Mouse (Mus musculus): ENCODE results near the gene Slc13a4.
A peak's percentile ranks its signal among the peaks of the same experiment; 100 is the strongest.

The Slc13a4 gene

GRCm38 (mm10) chr6:35308037-35308436 is at the start of gene Slc13a4:
Gene Slc13a4 (minus strand): TSS chr6:35308131.
- no peak for DNase-seq

- DNase-seq, result no peak
Measured at GRCm38 (mm10) chr6:35355320-35355719, 47.4 kb upstream of the Slc13a4 start.

- peak; percentile 36 for DNase-seq
Measured at GRCm38 (mm10) chr6:35354622-35354998, 46.7 kb upstream of the Slc13a4 start.

- no peak for DNase-seq
Measured at GRCm38 (mm10) chr6:35353846-35354621, 46.1 kb upstream of the Slc13a4 start.

DNA sequence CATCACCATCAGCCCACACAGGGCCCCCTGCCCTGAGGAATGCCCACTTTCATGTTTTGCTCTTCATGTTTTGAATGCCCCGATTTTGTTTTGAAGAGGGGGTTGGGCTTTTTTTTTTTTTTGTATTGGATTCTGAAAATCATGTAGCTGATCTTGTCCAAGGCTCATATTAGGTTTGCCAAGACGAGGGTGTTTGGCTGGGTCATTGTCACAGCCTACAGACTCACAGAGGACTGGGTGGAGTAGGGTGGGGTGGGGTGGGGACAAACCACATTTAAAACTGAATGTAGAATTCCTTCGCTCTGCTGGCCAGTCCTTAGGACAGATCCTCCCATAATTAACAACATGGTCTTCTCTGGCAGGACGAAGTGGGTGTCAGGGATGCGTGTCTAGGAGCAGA is 45.5 kb upstream of the Slc13a4 start:
- DNase-seq, result no peak

- no peak for DNase-seq
Measured at GRCm38 (mm10) chr6:35352867-35353266, 44.9 kb upstream of the Slc13a4 start.

GRCm38 (mm10) chr6:35351826-35352225 is 43.9 kb upstream of the Slc13a4 start:
- DNase-seq, result no peak

- no peak for DNase-seq
Measured at GRCm38 (mm10) chr6:35349784-35350183, 41.9 kb upstream of the Slc13a4 start.

DNA sequence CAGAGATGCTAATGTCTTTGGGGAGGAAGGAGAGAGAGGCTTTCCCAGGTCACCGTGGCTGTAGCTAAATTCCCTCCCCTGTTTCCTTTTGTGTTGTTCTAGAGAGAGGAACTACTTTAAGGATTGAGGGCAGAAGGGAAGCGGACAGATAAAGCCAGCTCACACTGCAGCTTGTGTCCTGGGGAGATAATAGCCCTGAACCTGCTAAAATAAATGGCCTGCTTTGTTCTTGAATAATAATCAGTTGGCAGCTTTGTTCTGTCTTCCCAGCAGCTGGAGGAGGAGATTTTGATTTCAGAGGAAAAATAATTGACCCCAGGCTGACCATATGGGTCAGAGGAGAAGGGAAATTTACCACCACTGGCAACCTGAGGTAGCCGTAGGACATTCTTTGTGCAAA is 30.7 kb upstream of the Slc13a4 start:
- DNase-seq, result no peak

DNA sequence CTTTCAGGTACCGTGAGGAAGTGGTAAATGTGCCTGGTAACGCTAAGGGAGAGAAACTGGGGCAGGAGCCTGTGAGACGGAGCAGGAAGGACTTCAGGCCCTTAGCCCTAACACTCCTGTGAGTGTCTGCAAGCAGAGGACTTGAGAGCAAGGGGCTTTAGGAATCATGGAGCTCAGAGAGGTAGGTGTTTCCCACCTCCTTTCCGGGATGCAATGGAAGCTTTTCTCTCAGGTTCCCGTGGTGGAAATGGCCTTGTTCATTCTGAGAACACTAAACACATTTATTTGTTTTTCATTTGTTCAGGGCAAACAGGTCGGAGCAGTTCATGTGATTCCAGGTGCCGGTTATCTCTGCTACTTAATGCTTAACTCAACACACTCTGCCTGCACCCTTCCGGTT is 29.9 kb upstream of the Slc13a4 start:
- no peak for DNase-seq

DNA sequence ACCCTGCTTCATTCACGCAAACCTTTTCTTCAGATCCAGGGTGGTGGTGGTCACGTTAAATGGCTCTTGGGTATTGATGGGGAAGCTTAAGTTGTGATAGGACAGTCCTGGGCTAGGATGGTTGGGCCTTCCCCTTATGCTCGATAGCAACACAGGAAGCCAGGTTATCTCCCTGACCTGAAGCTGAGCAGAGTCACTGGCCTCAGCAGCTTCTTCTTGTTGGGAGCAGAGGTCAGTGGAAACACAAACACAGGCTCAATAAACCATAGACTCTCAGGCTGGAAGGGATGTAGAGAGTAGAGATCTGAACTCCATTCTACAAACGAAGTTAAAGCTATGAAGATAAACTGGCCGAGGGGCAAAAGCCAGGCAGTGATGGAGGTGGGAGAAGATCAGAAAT is 27.5 kb upstream of the Slc13a4 start:
- DNase-seq, result no peak

GRCm38 (mm10) chr6:35334278-35334677 is 26.3 kb upstream of the Slc13a4 start:
- no peak for DNase-seq

GRCm38 (mm10) chr6:35333632-35334031 is 25.7 kb upstream of the Slc13a4 start:
- no peak for DNase-seq

GRCm38 (mm10) chr6:35330834-35331233 is 22.9 kb upstream of the Slc13a4 start:
- DNase-seq, result no peak

GRCm38 (mm10) chr6:35329956-35330355 is 22.0 kb upstream of the Slc13a4 start:
- no peak for DNase-seq

DNA sequence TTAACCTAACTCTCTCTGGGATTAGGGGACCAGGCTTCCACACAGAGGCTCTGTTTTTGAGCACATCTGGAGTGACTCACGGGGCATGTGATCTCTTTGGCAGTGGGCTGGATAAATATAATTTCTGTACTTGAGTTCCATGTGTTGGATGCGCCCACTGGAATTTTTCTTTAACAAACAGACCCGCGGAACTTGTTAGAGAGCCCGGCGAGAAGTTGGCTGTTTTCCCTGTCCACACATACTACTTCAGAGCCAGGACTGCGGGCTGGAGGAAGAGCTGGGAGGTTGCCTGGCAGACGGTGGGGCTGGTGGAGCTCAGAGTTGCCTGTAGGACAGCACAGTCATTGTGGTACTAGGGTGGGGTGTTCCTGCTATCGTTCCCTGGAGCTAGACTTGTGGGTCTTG is 18.2 kb upstream of the Slc13a4 start, which contains the start of gene Fam180a:
Gene Fam180a (minus strand): TSS at position 31 of the 405 bp plus-strand sequence.
- DNase-seq, result peak; percentile 33

GRCm38 (mm10) chr6:35324306-35324705 is 16.4 kb upstream of the Slc13a4 start:
- DNase-seq, result no peak

GRCm38 (mm10) chr6:35323046-35323445 is 15.1 kb upstream of the Slc13a4 start:
- no peak for DNase-seq

GRCm38 (mm10) chr6:35321105-35321504 is 13.2 kb upstream of the Slc13a4 start:
- no peak for DNase-seq

DNA sequence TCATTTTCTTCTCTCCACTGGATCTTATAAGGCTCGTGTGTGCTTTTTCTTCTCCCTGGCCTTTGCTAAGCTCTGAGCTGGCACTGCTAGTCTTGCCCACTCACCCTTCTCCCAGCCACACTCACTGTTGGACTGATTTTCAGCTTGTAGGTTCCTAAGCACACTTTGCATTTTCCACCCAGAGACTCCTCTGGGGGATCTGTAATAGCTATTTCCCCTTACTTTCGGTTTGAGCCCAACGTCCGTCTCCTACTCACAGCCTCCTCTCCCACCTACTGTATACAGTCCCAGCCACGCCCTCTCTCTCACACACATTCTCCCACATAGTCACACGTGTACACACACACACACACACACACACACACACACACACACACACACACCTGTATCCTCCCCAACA is 11.9 kb upstream of the Slc13a4 start:
- DNase-seq, result no peak

DNA sequence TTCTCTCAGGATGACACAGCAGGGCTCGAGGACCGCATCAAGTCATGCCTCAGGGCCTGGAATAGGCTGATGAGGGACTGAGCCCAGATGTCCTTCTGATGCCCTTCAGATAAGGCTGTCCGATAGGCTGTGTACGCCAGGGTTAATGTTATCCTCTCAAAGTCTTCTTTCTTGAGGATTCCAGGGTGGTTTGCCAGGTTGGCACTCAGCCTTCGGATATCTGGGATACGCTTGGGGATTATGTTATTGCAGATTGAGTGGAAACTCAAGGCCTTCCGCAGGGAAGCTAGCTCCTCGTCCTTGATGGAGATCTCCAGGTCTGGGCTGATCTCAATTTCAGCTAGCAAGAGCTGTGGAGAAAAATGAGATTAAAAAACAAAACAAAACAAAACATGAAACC is 5.6 kb upstream of the Slc13a4 start:
- DNase-seq, result no peak

GRCm38 (mm10) chr6:35309406-35309805 is 1.5 kb upstream of the Slc13a4 start:
- no peak for DNase-seq

GRCm38 (mm10) chr6:35307136-35307535 is 795 bp downstream of the Slc13a4 start:
- DNase-seq, result no peak

DNA sequence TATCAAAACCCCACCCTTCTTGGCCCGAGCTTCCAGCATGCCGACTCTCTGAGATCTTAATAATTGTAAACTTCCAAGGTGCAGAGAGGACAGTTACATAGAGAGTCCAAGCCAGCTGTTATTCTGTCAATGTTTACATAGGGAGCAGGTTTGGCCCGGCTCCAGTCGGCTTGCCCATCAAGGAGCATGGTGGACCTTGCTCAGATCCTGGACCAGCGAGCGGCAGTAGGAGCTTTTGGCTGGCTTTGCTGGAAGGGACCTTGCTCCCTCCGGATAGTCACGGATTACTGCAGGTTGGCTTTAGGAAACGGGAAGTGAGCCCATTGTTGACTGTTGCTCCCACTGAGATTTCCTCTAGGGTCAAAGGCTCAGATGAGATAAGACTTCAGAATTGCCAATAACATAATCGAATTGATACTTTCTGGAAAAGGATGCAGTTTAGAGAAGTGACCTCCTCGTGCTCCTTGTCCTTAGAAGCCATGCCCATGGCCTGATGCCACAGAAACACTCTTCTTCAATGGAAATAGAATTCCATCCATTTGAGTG is 4.5 kb downstream of the Slc13a4 start:
- no peak for DNase-seq

- DNase-seq, result no peak
Measured at GRCm38 (mm10) chr6:35302581-35302980, 5.3 kb downstream of the Slc13a4 start.

Measured in layer of hippocampus, adult 9-11 months (tissue).